Mouse (Mus musculus) C2C12 (cell line): ENCODE measurements around the gene Lpp.

Experiments used
- CEBPB ChIP-seq: IDR thresholded peaks from one replicate; pipeline ENCODE4 v1.6.1; 2011; ENCODE audit warnings: low read depth, mild to moderate bottlenecking, control low read depth, moderate library complexity
- CTCF ChIP-seq: IDR thresholded peaks from one replicate; pipeline ENCODE4 v1.5.1; 2011; ENCODE audit not compliant: control insufficient read depth, insufficient read depth, insufficient read length
- FOSL1 ChIP-seq: IDR thresholded peaks from one replicate; pipeline ENCODE4 v1.8.0; 2011; ENCODE audit warnings: mild to moderate bottlenecking, low read length; ENCODE audit not compliant: poor library complexity, insufficient read depth, severe bottlenecking
- MAX ChIP-seq: IDR thresholded peaks from one replicate; pipeline ENCODE4 v1.6.1; 2011; ENCODE audit warnings: mild to moderate bottlenecking, control low read depth
- MYOD1 ChIP-seq: IDR thresholded peaks from one replicate; pipeline ENCODE4 v1.6.1; 2011; ENCODE audit warnings: low read depth; ENCODE audit not compliant: control insufficient read depth, insufficient read length
- MYOG ChIP-seq: IDR thresholded peaks from one replicate; pipeline ENCODE4 v1.6.1; 2011; ENCODE audit not compliant: control insufficient read depth, insufficient read length; ENCODE audit errors: extremely low read depth
- USF1 ChIP-seq: IDR thresholded peaks from one replicate; pipeline ENCODE4 v1.6.1; 2011; ENCODE audit warnings: low read depth, mild to moderate bottlenecking, control low read depth, moderate library complexity

- TF ChIP-seq CTCF, result no peak
- TF ChIP-seq MAX, result no peak
- TF ChIP-seq MYOD1, result no peak
- no peak for TF ChIP-seq CEBPB
- no peak for TF ChIP-seq FOSL1
- TF ChIP-seq USF1, result no peak
- no peak for TF ChIP-seq MYOG
These were observed 423.3 kb downstream of the Lpp start for GRCm38 (mm10) chr16:24816621-24817020.
